Mouse (Mus musculus) CH12.LX (cell line): ENCODE results near the gene Rfx2. TPM values are rescaled to one million over a fixed set of nuclear protein-coding genes. Genes with fewer than 3 reads are reported as not detected.

Experiments
- DNase-seq: peaks from one replicate; pipeline ENCODE4 v3.0.0-alpha.2; 2013; ENCODE audit errors: extremely low read depth
- H3K27ac ChIP-seq: 2 replicates; pipeline ENCODE4 v1.5.1; 2012; ENCODE audit warnings: low read depth, mild to moderate bottlenecking, control low read depth, moderate library complexity; ENCODE audit not compliant: insufficient read depth
- H3K27me3 ChIP-seq: replicated peaks from 2 replicates; pipeline ENCODE3; 2012; ENCODE audit warnings: inconsistent platforms
- H3K36me3 ChIP-seq, 2 experiments: replicated peaks in 1 of 2; 2 replicates each; pipeline versions ENCODE3 to v1.6.1; 2012; ENCODE audit warnings: inconsistent platforms in 1 of 2, low read length in 1 of 2, mild to moderate bottlenecking in 1 of 2, mixed read lengths in 1 of 2, moderate library complexity in 1 of 2; ENCODE audit not compliant: control insufficient read depth in 1 of 2, insufficient read depth in 1 of 2
- H3K4me1 ChIP-seq, 2 experiments: 2 replicates each; pipeline ENCODE4 v1.6.1; 2012; ENCODE audit warnings: inconsistent platforms in 1 of 2, moderate library complexity in 1 of 2; ENCODE audit not compliant: insufficient read depth in 2 of 2, control insufficient read depth in 1 of 2
- H3K4me2 ChIP-seq: 2 replicates; pipeline ENCODE4 v1.6.1; 2012; ENCODE audit warnings: low read depth, mild to moderate bottlenecking, control low read depth; ENCODE audit not compliant: poor library complexity, insufficient read depth, severe bottlenecking
- H3K4me3 ChIP-seq, 3 experiments: fragments of 150-350 bp in 1 of 3; sonication (generic) in 1 of 3; replicated peaks in 1 of 3; 2 replicates each; pipeline versions ENCODE3 to v1.5.1; 2011 to 2012; ENCODE audit warnings: low read depth in 2 of 3, low read length in 2 of 3, mild to moderate bottlenecking in 2 of 3, moderate library complexity in 2 of 3, control low read depth in 1 of 3, improper control_type of control experiment in 1 of 3, inconsistent platforms in 1 of 3, mixed read lengths in 1 of 3; ENCODE audit not compliant: poor library complexity in 1 of 3
- H3K79me2 ChIP-seq: replicated peaks from 2 replicates; pipeline ENCODE4 v1.6.1; 2012; ENCODE audit warnings: mild to moderate bottlenecking, moderate library complexity; ENCODE audit not compliant: control insufficient read depth, poor library complexity, insufficient read depth, severe bottlenecking; ENCODE audit errors: extremely low read depth
- H3K9ac ChIP-seq: 2 replicates; pipeline ENCODE4 v1.6.1; 2012; ENCODE audit warnings: low read depth, mild to moderate bottlenecking, control low read depth, moderate library complexity; ENCODE audit not compliant: insufficient read depth
- H3K9me3 ChIP-seq: replicated peaks from 2 replicates; pipeline ENCODE3; 2012; ENCODE audit warnings: low read length, inconsistent platforms, mixed read lengths
- BHLHE40 ChIP-seq: IDR thresholded peaks from 2 replicates; pipeline ENCODE4 v1.6.1; 2011; ENCODE audit warnings: mild to moderate bottlenecking, low read depth, low read length, improper control_type of control experiment
- CHD1 ChIP-seq: IDR thresholded peaks from 2 replicates; pipeline ENCODE4 v1.6.1; 2012; ENCODE audit warnings: low read depth, low read length, improper control_type of control experiment, inconsistent platforms
- CHD2 ChIP-seq: IDR thresholded peaks from 2 replicates; pipeline ENCODE4 v1.6.1; 2011; ENCODE audit warnings: low read length, improper control_type of control experiment
- CTCF ChIP-seq, 2 experiments: IDR thresholded peaks in 1 of 2; conservative IDR thresholded peaks in 1 of 2; 2 replicates each; pipeline ENCODE4 v1.5.1; 2011 to 2012; ENCODE audit warnings: low read depth in 2 of 2, low read length in 2 of 2, improper control_type of control experiment in 1 of 2, inconsistent platforms in 1 of 2, mild to moderate bottlenecking in 1 of 2, moderate library complexity in 1 of 2
- ELF1 ChIP-seq: IDR thresholded peaks from 2 replicates; pipeline ENCODE4 v1.6.1; 2014; ENCODE audit warnings: low read depth, mild to moderate bottlenecking, inconsistent platforms, low read length, improper control_type of control experiment
- ETS1 ChIP-seq: conservative IDR thresholded peaks from 2 replicates; pipeline ENCODE4 v1.6.1; 2012; ENCODE audit warnings: low read depth, mild to moderate bottlenecking, inconsistent platforms, low read length, improper control_type of control experiment, moderate library complexity
- IRF4 ChIP-seq: IDR thresholded peaks from 2 replicates; pipeline ENCODE4 v1.6.1; 2014; ENCODE audit warnings: low read depth, mild to moderate bottlenecking, inconsistent platforms, low read length, improper control_type of control experiment
- JUND ChIP-seq: conservative IDR thresholded peaks from 2 replicates; pipeline ENCODE4 v1.6.1; 2011; ENCODE audit warnings: low read depth, low read length, improper control_type of control experiment
- KAT2A ChIP-seq: IDR thresholded peaks from 2 replicates; pipeline ENCODE4 v1.6.1; 2012; ENCODE audit warnings: low read length, improper control_type of control experiment, inconsistent platforms; ENCODE audit not compliant: insufficient replicate concordance
- MAFK ChIP-seq: IDR thresholded peaks from 2 replicates; pipeline ENCODE4 v1.6.1; 2011; ENCODE audit warnings: low read length, improper control_type of control experiment; ENCODE audit not compliant: insufficient replicate concordance
- MAZ ChIP-seq: IDR thresholded peaks from 2 replicates; pipeline ENCODE4 v1.6.1; 2012; ENCODE audit warnings: low read depth, mild to moderate bottlenecking, inconsistent platforms, low read length, improper control_type of control experiment, moderate library complexity
- MXI1 ChIP-seq: IDR thresholded peaks from 2 replicates; pipeline ENCODE4 v1.6.1; 2011; ENCODE audit warnings: mild to moderate bottlenecking, low read depth, low read length, improper control_type of control experiment
- MYC ChIP-seq: IDR thresholded peaks from 2 replicates; pipeline ENCODE4 v1.6.1; 2011; ENCODE audit warnings: low read depth, mild to moderate bottlenecking, improper control_type of control experiment, low read length
- NELFE ChIP-seq: IDR thresholded peaks from 2 replicates; pipeline ENCODE4 v1.6.1; 2011; ENCODE audit warnings: low read depth, low read length, improper control_type of control experiment
- RAD21 ChIP-seq: IDR thresholded peaks from 2 replicates; pipeline ENCODE4 v1.6.1; 2011; ENCODE audit warnings: low read depth, mild to moderate bottlenecking, low read length, improper control_type of control experiment, moderate library complexity
- RCOR1 ChIP-seq: conservative IDR thresholded peaks from 2 replicates; pipeline ENCODE4 v1.6.1; 2012; ENCODE audit warnings: low read depth, mild to moderate bottlenecking, inconsistent platforms, low read length, improper control_type of control experiment
- SMC3 ChIP-seq: IDR thresholded peaks from 2 replicates; pipeline ENCODE4 v1.6.1; 2011; ENCODE audit warnings: low read depth, low read length, improper control_type of control experiment
- USF2 ChIP-seq: conservative IDR thresholded peaks from 2 replicates; pipeline ENCODE4 v1.6.1; 2011; ENCODE audit warnings: low read depth, low read length, improper control_type of control experiment
- ZKSCAN1 ChIP-seq: IDR thresholded peaks from 2 replicates; pipeline ENCODE4 v1.6.1; 2012; ENCODE audit warnings: low read depth, inconsistent platforms, low read length, improper control_type of control experiment, borderline replicate concordance
- ZMIZ1 ChIP-seq: IDR thresholded peaks from 2 replicates; pipeline ENCODE4 v1.6.1; 2012; ENCODE audit warnings: low read depth, mild to moderate bottlenecking, inconsistent platforms, low read length, improper control_type of control experiment
- dilution Hi-C: fragments of 300-500 bp; cut with MboI; formaldehyde crosslinking; loops from 2 replicates; pipeline ENCODE4 v1.14.3; 2020; ENCODE audit warnings: low sequenced_read_pairs; ENCODE audit not compliant: extremely low pct_unique_long_range_greater_than_20kb, extremely low pct_ligation_motif_present
- in situ Hi-C: fragments of 300-500 bp; cut with MboI; formaldehyde crosslinking; loops from 3 replicates; pipeline ENCODE4 v1.14.3; 2019; ENCODE audit warnings: low sequenced_read_pairs, low pct_ligation_motif_present, low pct_unique_long_range_greater_than_20kb, mixed read lengths
- polyA plus RNA-seq: library from polyadenylated mRNA; unstranded; fragments of >175 nt; gene quantifications from 2 replicates; pipeline ENCODE4 v1.2.1, GENCODE M21; 2012; ENCODE audit warnings: low read depth; ENCODE audit not compliant: insufficient read length
- total RNA-seq, 2 experiments: library from RNA; depleted of rRNA; stranded (reverse); fragments of 300-350 nt in 1 of 2; fragments of >200 nt in 1 of 2; gene quantifications; 2 replicates each; pipeline ENCODE4 v1.2.3; 2012 to 2014

The Rfx2 gene
- total and polyA plus RNA-seq, 3 experiments = 0.16 to 1.1 (median 0.34) TPM

- no peak overlapping the region for H3K9ac ChIP-seq
- dilution Hi-C loops = no loop called here
- H3K27me3 ChIP-seq = peaks cover 16% of the 10 kb centered on the region
- in situ Hi-C loops = no loop called here
- peak; percentile 8 for DNase-seq
- no peak overlapping the region for H3K4me3 ChIP-seq
- no peak overlapping the region for H3K4me2 ChIP-seq
- H3K9me3 ChIP-seq = no peaks in the 10 kb centered on the region
- H3K4me1 ChIP-seq = peaks cover 2 to 8% of the 10 kb centered on the region in 2 experiments; a peak in 1 of 4 replicates
- TF ChIP-seq ELF1 (peak; percentile 38; the same call in 1 of the 2 replicates), RCOR1 (no peak), IRF4 (0 out of 2 replicates have a peak, but pooled peaks have one; percentile 26)
- no peak overlapping the region for H3K27ac ChIP-seq
- no peaks in the 10 kb centered on the region for H3K79me2 ChIP-seq
- no peaks in the 10 kb centered on the region for H3K36me3 ChIP-seq
These were observed 28.1 kb upstream of the Rfx2 start for GRCm38 (mm10) chr17:56858922-56859321.

DNA sequence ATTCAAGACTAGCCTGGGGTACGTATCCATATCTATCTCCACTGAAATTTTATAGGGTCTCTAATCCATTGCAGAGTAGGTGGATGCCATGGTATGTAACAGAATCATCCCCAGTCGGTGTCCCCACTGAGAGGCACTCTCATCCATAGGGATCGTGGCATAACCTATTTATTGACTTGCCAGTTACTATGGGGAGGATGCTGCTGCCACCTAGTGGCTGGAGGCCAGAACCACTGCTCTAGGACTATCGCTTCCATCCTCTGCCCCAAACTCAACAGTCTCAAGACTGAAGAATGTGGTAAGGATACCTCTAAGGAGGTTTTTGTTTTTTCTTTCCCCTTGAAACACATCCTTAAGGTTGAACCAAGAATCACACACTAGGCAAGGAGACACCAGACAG lies 27.4 kb upstream of the Rfx2 start:
- Histone ChIP-seq H3K9ac (no peak overlapping the region), H3K27me3 (peaks cover 19% of the 10 kb centered on the region), H3K36me3 (no peaks in the 10 kb centered on the region), H3K4me1 (peaks cover 2 to 8% of the 10 kb centered on the region in 2 experiments; a peak in 1 of 4 replicates), H3K79me2 (no peaks in the 10 kb centered on the region), H3K9me3 (no peaks in the 10 kb centered on the region), H3K27ac (no peak overlapping the region), H3K4me3 (no peak overlapping the region), H3K4me2 (no peak overlapping the region)
- dilution Hi-C loops = no loop called here
- peak; percentile 83 to 91 for TF ChIP-seq CTCF (conservative IDR thresholded peaks at IDR 0.05 in 1 of 2, IDR thresholded peaks at IDR 0.05 in 1 of 2; ENCODE audit: low read depth in 2 of 2, low read length in 2 of 2)
- TF ChIP-seq ZMIZ1 = no peak
- peak; percentile 58 for TF ChIP-seq SMC3
- TF ChIP-seq MAZ = no peak
- TF ChIP-seq MXI1 = no peak
- TF ChIP-seq RAD21 = peak; percentile 66
- TF ChIP-seq MAFK = no peak
- in situ Hi-C loops = no loop called here
- peak; percentile 56 for DNase-seq

- no peak for TF ChIP-seq NELFE
- no peak for TF ChIP-seq KAT2A
- TF ChIP-seq CHD1 = no peak
- TF ChIP-seq USF2 = no peak
- no peak for TF ChIP-seq CHD2
- TF ChIP-seq MYC = no peak
- no peak for TF ChIP-seq ZMIZ1
- TF ChIP-seq JUND = no peak
- TF ChIP-seq MXI1 = no peak
- no peak for TF ChIP-seq ETS1
- no peak for TF ChIP-seq BHLHE40
- TF ChIP-seq ZKSCAN1 = no peak
- Histone ChIP-seq H3K27ac (no peak overlapping the region), H3K36me3 (no peaks in the 10 kb centered on the region), H3K9me3 (no peaks in the 10 kb centered on the region), H3K4me2 (no peak overlapping the region), H3K27me3 (peaks cover 19% of the 10 kb centered on the region), H3K79me2 (no peaks in the 10 kb centered on the region), H3K4me3 (no peak overlapping the region), H3K9ac (no peak overlapping the region), H3K4me1 (peaks cover 3 to 4% of the 10 kb centered on the region in 2 experiments; a peak in 2 of 4 replicates)
- in situ Hi-C loops = no loop called here
- DNase-seq = no peak
- dilution Hi-C loops = no loop called here
These were observed 24.6 kb upstream of the Rfx2 start for GRCm38 (mm10) chr17:56855421-56855820.
